Mouse (Mus musculus) cerebral cortex, adult 2 months (tissue): ENCODE results near the gene Gm20388.

Experiments
- WGBS: fragments of 180-500 bp; shearing (Covaris S2); methylation state at CpG from one replicate; pipeline ENCODE4 v1.1.7; 2018; 5-methylcytosine and 5-hydroxymethylcytosine counted together

Gm20388 gene

DNA sequence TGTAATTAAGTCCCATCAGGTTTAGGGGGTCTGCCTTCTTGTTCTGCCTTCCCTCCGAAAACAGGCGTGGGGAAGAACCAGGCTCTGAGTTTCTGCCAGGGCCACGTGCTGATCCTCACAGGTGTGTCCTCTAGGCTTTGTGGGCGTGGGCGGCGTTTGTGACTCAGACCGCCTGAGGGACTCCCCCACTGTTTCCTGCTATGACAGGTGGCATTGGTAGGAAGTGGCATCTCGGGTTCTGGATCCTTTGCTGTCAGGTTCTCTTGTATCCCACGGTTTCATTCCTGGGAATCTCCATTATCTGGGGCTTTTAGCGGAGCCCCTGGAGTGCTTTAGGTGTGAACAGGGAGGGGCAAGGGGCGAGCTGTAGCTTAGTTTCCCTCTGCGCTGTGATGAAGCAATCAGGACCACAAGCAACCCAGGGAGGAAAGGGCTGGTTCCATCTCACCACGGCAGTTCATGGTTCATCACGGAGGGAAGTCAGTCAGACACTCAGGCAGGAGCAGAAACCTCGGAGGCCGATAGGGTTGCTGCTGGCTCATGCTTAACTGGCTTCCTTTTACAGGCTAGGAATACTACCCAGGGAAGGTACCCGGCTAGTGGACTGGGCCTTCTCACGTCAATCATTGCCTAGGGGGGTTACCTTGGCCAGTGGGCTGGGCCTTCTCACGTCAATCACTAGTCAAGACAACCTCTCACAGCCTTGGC lies 791.3 kb downstream of the Gm20388 start:
- WGBS: 68% methylated on average over 19 of the region's 19 CpGs

- WGBS: 86% methylated on average over 9 of the region's 9 CpGs
Observed at GRCm38 (mm10) chr8:120704203-120704602, 793.6 kb downstream of the Gm20388 start.

DNA sequence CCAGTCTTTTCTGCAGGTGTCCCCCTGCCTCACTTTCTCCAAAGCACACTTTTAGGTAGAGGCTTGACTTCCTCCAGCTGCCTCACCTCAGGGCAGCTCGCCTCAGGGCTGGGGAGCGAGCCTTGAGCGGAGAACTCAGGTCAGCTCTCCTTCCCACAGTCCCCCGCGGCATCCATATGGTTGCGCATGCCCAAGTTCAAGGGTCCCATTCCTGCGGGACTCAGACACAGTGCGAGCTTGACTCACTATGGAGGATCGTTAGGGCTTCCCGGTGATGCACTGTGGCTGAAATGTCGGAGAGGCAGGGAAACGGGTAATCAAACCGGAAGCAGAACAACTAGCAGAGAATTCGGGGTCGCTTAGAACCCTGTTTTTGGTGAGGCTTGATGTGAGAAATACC lies 794.5 kb downstream of the Gm20388 start:
- WGBS: 91% methylated on average over 15 of the region's 15 CpGs

DNA sequence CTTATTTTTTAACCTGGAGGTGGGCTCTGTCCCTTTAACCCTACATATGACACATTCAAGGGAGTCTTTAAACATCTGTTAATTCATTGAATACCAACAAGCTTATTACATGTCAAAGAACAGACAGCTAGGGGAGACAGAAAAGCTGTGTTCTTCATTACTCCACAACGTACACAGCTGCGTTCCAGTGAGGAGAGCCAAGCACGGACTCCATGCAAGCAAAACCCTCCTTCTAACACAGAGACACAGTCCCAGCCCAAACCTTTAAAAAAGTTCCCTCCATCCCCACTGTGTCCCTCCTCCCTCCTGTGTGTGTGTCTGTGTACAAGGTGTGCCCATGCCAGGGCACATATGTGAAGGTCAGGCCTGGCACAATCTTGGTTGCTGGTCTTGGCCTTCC lies 795.6 kb downstream of the Gm20388 start:
- 91% methylated on average over 3 of the region's 3 CpGs for WGBS

GRCm38 (mm10) chr8:120709176-120709575 lies 798.5 kb downstream of the Gm20388 start:
- 75% methylated on average over 10 of the region's 10 CpGs for WGBS

DNA sequence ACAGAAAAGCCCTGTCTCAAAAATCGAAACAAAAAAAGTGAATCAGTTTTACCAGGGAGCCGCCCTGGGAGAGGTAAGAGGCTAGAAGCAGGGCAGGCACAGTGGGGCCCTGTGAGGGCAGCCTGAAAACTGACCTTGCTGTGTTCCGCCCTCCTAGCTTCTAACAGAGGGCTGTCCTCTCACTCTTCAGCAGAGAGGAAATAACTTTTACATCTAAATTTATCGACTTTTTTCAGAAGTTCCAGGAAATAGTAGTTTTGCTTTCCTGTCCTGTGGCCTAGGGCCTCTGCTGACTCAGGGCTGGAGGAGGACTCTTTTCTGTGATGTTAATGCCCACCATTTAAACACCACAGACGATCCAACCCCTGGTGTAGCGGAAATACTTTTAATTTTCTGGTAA lies 804.6 kb downstream of the Gm20388 start:
- 75% methylated on average over 6 of the region's 6 CpGs for WGBS

GRCm38 (mm10) chr8:120715996-120716680 lies 805.5 kb downstream of the Gm20388 start:
- WGBS: 89% methylated on average over 15 of the region's 15 CpGs

DNA sequence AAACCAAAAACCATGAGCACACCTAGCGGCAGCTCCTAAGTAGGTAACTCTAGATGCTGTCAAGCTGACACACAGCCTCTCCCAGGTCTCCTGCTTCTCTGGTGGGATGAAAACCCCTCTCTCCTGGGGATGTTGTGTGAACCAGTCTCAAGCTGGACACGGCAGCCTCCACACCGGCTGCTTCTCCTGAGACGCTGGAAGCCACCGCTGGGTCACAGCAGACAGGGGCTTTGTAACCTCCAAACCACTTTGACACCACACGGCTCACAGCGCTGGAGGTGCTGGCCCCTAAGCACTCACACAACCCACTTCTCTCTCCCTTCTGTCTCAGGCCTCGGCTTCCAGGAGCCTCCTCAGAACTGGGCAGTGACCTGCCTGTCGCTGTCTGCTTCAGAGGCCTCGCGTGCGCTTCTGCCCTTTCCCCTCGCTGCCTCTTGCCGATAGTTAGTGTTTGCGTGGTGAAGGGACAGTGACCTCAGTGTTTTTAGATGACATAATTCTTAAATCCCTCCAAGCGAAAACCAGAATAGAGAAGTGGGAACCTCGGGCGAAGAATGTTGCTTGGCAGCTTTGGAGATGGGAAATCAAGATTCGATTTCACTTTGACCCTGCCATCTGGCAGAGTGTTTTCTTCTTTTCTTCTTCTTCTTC lies 809.1 kb downstream of the Gm20388 start:
- 79% methylated on average over 19 of the region's 19 CpGs for WGBS

- 69% methylated on average over 6 of the region's 6 CpGs for WGBS
Observed at GRCm38 (mm10) chr8:120723025-120723424, 812.4 kb downstream of the Gm20388 start.

DNA sequence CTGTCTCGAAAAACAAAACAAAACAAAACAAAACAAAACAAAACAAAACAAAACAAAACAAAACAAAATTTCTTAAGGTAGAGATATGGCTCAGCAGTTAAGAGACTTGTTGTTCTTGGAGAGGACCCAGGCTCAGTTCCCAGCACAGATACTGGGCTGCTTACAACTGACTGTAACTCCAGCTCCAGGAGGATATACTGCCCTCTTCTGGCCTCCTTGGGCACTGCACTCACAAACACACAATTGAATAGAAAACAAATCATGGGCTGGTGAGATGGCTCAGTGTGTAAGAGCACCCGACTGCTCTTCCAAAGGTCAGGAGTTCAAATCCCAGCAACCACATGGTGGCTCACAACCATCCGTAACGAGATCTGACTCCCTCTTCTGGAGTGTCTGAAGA lies 813.5 kb downstream of the Gm20388 start:
- WGBS: 87% methylated on average over 4 of the region's 4 CpGs

DNA sequence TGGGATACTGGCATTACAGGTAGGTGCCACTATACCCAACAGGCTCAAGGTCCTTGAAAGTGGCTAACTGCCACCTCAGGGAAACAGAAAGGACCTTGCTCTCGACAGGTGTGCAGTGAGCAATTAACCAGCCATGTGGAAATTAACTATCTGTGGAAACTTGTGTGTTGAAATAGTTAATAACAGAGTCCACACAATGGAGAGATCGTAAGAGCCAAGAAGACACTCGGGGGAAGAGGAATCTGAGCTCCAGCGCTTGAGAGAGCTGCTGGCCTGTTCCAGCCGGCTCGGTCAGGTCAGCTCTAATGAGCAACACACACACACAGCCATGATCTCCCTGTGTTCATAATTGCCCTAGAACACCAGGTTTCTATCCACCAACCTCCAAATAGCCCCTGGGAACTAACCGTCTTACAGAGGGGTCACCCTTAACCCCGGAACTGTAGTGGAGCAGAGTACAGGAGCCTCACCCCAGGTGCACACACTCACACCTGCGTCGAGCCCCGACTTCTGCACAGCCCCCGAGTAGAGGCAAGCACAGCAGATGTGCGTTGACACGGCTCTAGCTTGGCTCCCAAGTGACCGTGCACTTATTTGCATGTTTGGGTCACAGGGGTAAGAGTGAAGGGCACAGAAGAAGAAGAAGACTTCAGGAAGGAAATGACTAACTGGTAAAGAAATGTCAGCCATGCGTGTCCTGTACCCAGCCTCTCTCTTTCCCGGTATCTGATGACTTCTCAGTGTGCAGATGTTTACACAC lies 814.4 kb downstream of the Gm20388 start:
- 83% methylated on average over 17 of the region's 17 CpGs for WGBS

GRCm38 (mm10) chr8:120725576-120725950 lies 814.9 kb downstream of the Gm20388 start:
- 89% methylated on average over 5 of the region's 5 CpGs for WGBS

DNA sequence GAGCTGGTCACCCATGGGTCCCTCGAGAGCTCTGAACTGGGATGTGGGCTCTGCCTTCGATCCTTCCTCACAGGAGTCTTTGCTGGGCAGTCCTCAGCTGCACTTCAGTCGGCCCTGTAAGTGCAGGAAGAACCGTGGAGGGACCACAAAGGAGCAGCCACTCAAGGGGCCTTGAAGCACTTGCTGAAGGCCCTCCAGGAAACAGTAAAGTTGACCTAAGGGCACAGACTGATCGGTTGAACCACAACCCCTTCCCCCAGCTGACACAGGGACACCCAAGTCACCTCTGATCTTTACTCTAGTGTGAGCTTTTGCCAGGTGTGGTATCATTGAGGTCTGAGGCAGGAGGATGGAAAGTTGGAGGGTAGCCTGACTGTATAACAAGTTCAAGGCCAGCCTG lies 815.4 kb downstream of the Gm20388 start:
- WGBS: 79% methylated on average over 5 of the region's 5 CpGs

GRCm38 (mm10) chr8:120728488-120729160 lies 818.0 kb downstream of the Gm20388 start:
- WGBS: 85% methylated on average over 9 of the region's 9 CpGs

DNA sequence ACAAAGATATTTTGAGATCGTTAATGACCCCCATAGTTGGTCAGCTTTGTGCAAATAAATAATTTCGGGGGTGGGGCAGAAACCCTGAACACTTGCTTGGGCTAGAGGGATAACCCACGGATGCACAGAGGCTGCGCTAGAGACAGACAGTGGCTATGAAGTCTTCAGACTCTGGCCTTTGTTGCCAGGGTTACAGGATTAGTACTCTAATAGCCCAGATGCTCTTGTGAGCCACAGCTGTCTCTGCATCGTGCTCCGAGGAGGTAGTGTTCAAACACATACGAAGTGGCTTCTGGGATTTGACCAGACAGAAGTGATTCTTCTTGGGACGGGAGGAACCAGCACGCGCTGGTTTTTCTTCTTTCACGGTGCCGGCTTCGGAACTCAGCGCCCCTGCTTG lies 820.9 kb downstream of the Gm20388 start:
- 53% methylated on average over 14 of the region's 14 CpGs for WGBS

DNA sequence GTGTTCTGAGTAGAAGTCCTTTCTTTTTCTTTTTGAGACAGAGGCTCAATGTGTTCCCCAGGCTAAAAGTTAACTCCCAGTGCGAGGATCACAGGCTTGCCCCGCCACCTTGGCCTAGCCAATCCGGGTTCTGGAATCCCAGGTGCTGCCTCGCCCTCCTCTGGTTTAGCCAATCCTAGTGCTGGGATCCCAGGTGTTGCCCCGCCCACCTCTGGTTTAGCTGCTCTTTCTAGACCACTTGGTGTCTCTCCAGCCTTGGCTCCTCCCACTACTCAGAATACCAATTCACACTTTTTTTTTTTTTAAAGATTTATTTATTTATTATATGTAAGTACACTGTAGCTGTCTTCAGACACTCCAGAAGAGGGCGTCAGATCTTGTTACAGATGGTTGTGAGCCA lies 821.4 kb downstream of the Gm20388 start:
- WGBS: 55% methylated on average over 6 of the region's 6 CpGs

DNA sequence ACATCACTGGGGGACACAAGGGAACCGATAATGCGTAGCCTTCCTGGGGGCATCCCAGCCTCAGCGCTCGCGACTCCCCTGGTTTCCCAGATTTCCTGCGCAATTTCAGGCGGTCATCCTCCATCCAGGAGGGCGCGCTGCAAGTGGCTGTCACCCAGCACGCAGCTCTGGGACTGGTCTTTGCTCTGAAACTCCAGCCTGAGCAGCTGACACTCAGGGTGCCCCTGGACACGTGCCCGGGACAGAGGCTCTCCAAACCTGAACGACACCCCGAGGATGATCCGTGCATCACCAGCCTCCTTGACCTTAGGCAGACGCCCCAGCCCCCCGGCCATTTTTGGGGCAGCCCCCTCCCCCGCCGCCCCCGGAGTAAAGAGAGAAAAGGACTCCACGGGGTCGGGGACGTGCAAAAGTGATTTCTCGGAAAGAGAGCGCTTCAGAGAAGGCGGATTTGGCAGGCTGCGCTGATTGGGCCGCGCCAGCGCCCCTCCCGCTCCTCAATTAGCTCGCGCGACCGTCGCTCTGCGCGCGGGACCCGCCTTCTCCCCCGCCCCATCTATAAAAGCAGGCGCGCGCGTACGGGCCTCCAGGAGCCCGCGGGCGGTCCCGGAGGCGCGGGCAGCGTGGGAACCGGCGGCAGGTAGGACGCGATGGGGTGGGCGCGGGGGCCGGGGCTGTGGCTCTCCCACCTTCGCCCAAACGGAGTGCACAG lies 825.3 kb downstream of the Gm20388 start, which contains the start of gene Irf8:
Gene Irf8 (plus strand): TSS at position 589 of the 712 bp plus-strand sequence.
- under 1% methylated on average over 61 of the region's 62 CpGs for WGBS

DNA sequence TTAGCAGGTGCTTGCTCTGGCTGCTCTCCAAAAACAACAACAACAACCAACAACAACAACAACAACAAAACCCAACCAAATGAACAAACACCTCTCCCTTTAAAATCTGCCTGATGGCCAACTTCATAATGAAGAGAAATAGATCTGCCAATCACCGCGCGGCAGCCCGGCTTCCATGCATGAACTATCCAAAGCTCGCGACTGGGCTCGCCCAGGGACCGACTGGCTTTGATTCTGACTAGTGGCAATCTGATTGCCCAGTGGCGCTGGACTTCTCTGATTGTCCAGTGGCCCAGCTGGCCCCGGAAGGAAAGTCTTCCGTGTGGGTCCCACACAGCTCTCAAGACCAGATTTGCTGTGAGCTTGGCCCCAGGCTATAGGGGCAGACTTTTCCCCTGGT lies 825.8 kb downstream of the Gm20388 start:
- 5% methylated on average over 11 of the region's 11 CpGs for WGBS

- WGBS: 84% methylated on average over 7 of the region's 7 CpGs
Observed at GRCm38 (mm10) chr8:120737166-120737565, 826.5 kb downstream of the Gm20388 start.

- 72% methylated on average over 4 of the region's 4 CpGs for WGBS
Observed at GRCm38 (mm10) chr8:120738771-120739170, 828.1 kb downstream of the Gm20388 start.

DNA sequence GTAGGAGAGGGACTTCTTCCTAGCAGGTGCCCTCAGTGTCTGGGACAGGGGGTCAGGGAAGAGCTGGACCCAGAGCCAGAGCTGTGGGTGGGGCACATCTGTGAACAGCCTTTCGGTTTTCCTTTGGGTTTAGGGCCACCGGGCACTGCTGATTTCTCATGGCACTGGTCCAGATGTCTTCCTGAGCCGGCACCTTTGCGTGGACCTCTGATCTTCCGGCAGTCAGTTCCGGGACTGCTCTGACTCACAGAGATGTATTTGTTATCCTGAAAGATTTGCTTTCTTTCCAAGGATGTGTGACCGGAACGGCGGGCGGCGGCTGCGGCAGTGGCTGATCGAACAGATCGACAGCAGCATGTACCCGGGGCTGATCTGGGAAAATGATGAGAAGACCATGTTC lies 828.9 kb downstream of the Gm20388 start:
- WGBS: 66% methylated on average over 15 of the region's 15 CpGs
